Mouse (Mus musculus) myocyte (in vitro differentiated cells): ENCODE measurements around the gene Zpbp2. TPM values are rescaled to one million over a fixed set of nuclear protein-coding genes. Genes with fewer than 3 reads are reported as not detected.

Source experiments
- H3K27me3 ChIP-seq: one replicate; pipeline ENCODE4 v1.6.1; 2011; ENCODE audit not compliant: control insufficient read depth, insufficient read depth, insufficient read length
- H3K36me3 ChIP-seq: one replicate; pipeline ENCODE4 v1.6.1; 2011; ENCODE audit not compliant: control insufficient read depth, insufficient read depth
- H3K4me2 ChIP-seq: one replicate; pipeline ENCODE4 v1.6.1; 2011; ENCODE audit warnings: low read depth, control low read depth
- H3K4me3 ChIP-seq: one replicate; pipeline ENCODE4 v1.5.1; 2011; ENCODE audit warnings: mild to moderate bottlenecking, control low read depth, moderate library complexity
- H3K79me2 ChIP-seq: one replicate; pipeline ENCODE4 v1.6.1; 2011; ENCODE audit not compliant: control insufficient read depth, insufficient read depth
- H3ac ChIP-seq: one replicate; pipeline ENCODE4 v1.6.1; 2011; ENCODE audit not compliant: control insufficient read depth, insufficient read length
- CEBPB ChIP-seq: IDR thresholded peaks from 2 replicates; pipeline ENCODE4 v1.6.1; 2011; ENCODE audit warnings: mild to moderate bottlenecking, moderate library complexity; ENCODE audit not compliant: poor library complexity, insufficient read depth, severe bottlenecking
- E2F4 ChIP-seq: IDR thresholded peaks from one replicate; pipeline ENCODE4 v1.6.1; 2011; ENCODE audit warnings: mild to moderate bottlenecking, control low read depth, moderate library complexity; ENCODE audit not compliant: insufficient read depth
- MAX ChIP-seq: IDR thresholded peaks from one replicate; pipeline ENCODE4 v1.6.1; 2011; ENCODE audit warnings: low read depth, mild to moderate bottlenecking, control low read depth
- MYOD1 ChIP-seq, 3 experiments: IDR thresholded peaks; one replicate each; pipeline ENCODE4 v1.6.1; 2011; ENCODE audit warnings: control low read depth in 2 of 3, low read depth in 2 of 3, mild to moderate bottlenecking in 2 of 3, moderate library complexity in 1 of 3; ENCODE audit not compliant: insufficient read length in 2 of 3, control insufficient read depth in 1 of 3
- MYOG ChIP-seq, 3 experiments: IDR thresholded peaks; one replicate each; pipeline ENCODE4 v1.6.1; 2011; ENCODE audit warnings: control low read depth in 2 of 3, low read depth in 2 of 3, mild to moderate bottlenecking in 2 of 3; ENCODE audit not compliant: insufficient read length in 2 of 3, control insufficient read depth in 1 of 3, insufficient read depth in 1 of 3
- POLR2A ChIP-seq: IDR thresholded peaks from one replicate; pipeline ENCODE4 v1.6.1; 2011; ENCODE audit warnings: low read depth, mild to moderate bottlenecking, control low read depth, moderate library complexity; ENCODE audit not compliant: insufficient read length
- POLR2AphosphoS2 ChIP-seq: IDR thresholded peaks from one replicate; pipeline ENCODE4 v1.6.1; 2011; ENCODE audit warnings: low read depth, control low read depth; ENCODE audit not compliant: insufficient read length
- REST ChIP-seq: IDR thresholded peaks from one replicate; pipeline ENCODE4 v1.6.1; 2011; ENCODE audit warnings: mild to moderate bottlenecking, control low read depth, moderate library complexity; ENCODE audit not compliant: insufficient read depth, insufficient read length
- SRF ChIP-seq: IDR thresholded peaks from one replicate; pipeline ENCODE4 v1.6.1; 2011; ENCODE audit warnings: low read depth; ENCODE audit not compliant: control insufficient read depth, insufficient read length
- TCF12 ChIP-seq: IDR thresholded peaks from one replicate; pipeline ENCODE4 v1.6.1; 2011; ENCODE audit warnings: mild to moderate bottlenecking, control low read depth; ENCODE audit not compliant: poor library complexity, insufficient read depth, severe bottlenecking
- TCF3 ChIP-seq: IDR thresholded peaks from one replicate; pipeline ENCODE4 v1.6.1; 2011; ENCODE audit warnings: low read depth, control low read depth; ENCODE audit not compliant: insufficient read length
- USF1 ChIP-seq: IDR thresholded peaks from one replicate; pipeline ENCODE4 v1.6.1; 2011; ENCODE audit warnings: low read depth, mild to moderate bottlenecking, control low read depth, moderate library complexity
- polyA plus RNA-seq: library from polyadenylated mRNA; unstranded; fragments of >200 nt; fragmentation: generic; extraction: Trizol; gene quantifications from one replicate; pipeline ENCODE4 v1.2.1, GENCODE M21; 2012; ENCODE audit warnings: missing spikeins

The Zpbp2 gene
- polyA plus RNA-seq = not detected

DNA sequence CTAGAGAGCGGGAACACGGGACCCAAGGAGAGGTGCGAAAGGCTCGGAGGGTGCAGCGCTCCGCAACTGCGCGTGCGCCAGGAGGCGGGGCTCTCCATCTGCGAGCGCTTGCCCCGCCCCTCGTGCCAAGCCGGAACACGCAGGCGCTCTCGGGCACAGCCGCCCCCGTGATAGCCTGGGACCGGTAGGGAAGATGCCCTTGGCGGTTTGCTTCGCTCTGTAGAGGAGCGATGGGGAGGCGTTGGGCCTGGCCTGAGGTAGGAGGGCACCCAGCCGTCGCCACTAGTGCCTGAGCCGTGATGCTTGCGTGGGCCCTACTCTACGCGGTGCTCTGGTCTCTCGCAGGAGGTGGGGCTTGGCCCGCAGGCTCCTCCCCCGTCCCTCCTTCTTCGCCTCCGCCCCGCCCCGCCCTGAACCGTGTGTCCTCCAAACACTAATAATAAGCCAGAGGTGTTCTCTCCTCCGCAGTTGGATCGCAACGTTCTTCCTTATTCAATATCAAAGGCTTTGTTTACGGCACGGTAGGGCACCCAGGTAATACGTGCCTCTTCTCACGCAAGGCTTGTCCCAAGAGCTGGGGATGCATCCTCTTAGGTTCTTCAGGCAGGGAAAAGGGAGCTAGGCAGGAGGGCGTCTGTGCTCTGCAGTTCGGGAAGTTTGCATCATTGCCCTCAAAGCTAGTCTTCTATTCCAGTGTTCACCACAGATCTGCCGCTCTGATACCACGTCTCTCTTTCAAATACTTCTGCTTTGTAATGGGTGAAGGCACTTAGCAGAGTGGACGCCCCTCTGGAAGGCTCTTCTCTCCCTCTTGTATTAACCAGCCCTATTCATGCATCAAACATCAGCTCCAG, at the start of gene Zpbp2:
Gene Zpbp2, plus strand, starts transcription at position 123 of the 854 bp plus-strand sequence.
- TF ChIP-seq POLR2A = peak; percentile 12
- no peak for TF ChIP-seq POLR2AphosphoS2
- no peak for TF ChIP-seq CEBPB
- Histone ChIP-seq H3K4me2 (peak within 1 kb of the TSS; percentile 64), H3K36me3 (no peaks in the 10 kb centered on the region), H3K4me3 (peak within 1 kb of the TSS; percentile 17), H3K27me3 (peaks cover 22% of the 10 kb centered on the region), H3K79me2 (no peaks in the 10 kb centered on the region), H3ac (peak within 1 kb of the TSS; percentile 17)

DNA sequence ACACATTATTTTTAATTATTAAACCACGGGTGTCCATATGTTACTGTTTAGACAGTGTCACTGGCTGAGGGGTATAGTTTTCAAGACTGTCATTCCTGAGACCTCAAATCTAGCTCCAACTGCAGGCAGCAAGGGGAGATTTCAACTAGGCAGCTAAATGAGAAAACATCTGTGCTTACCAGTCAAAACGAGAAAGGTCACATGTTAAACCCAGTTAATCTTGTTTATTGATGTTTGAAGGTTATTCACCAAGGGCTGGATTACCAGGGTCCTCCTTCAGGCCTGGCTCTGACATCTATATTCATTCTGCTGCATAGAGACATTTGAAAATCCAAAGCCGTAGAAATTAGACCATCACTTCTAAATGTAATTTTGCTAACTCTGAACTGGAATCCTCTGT, 46.0 kb upstream of the Zpbp2 start:
- Histone ChIP-seq H3K36me3 (no peaks in the 10 kb centered on the region), H3K27me3 (peaks cover 35% of the 10 kb centered on the region)
- TF ChIP-seq TCF12 (no peak), REST (no peak), TCF3 (no peak), MYOD1 (IDR thresholded peaks at IDR 0.05; ENCODE audit: control insufficient read depth in 1 of 3, insufficient read length in 2 of 3, low read depth in 2 of 3) (no peak)

DNA sequence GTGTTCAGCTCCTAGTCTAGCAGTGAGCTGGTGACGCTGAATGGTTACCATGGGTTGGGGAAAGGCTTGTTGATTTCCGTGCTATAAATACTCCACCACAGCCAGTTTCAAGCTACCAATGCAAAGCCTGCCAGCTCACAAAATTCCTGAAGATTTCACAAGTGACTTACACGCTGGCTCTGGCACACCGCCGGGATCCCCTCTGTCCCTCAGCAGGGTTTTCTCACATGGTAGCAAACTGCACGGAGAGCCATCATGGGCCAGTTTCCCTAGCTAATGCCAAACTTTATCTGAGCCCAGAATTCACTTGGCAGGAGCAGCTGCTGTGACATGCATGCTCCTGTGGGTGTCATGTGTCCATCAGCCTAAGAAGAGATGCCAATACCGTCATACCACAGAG, 41.5 kb upstream of the Zpbp2 start:
- Histone ChIP-seq H3K79me2 (no peaks in the 10 kb centered on the region), H3K4me2 (no peak overlapping the region)

More for the DNA sequence above, 46.0 kb upstream of the Zpbp2 start:
- Histone ChIP-seq H3K4me2 (no peak overlapping the region), H3K79me2 (no peaks in the 10 kb centered on the region), H3K4me3 (no peak overlapping the region), H3ac (no peak overlapping the region)

DNA sequence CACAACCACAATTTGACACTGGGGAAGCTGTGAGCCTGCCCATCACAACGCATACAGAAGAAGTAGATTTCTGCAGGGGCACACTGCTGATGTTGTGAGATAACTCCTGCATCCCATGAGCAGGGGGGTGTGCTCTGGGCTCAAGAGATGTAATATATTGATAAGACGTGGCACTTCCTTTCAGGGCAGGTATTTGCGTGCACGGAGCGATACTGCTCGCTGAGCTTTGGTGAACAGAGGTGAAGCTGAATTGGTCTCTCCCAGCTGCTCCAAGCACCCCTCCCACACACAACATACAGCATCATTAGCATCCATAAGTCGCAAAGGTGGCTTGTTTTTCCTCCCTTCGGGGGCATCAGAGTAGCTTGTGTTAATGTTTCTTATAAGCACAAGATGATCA, 40.8 kb upstream of the Zpbp2 start:
- peaks cover 40% of the 10 kb centered on the region for H3K27me3 ChIP-seq
- no peaks in the 10 kb centered on the region for H3K36me3 ChIP-seq
- H3K4me3 ChIP-seq = no peak overlapping the region
- no peaks in the 10 kb centered on the region for H3K79me2 ChIP-seq
- H3ac ChIP-seq = no peak overlapping the region
- TF ChIP-seq E2F4 = no peak
- TF ChIP-seq TCF3 = no peak
- TF ChIP-seq MAX = no peak
- no peak for TF ChIP-seq MYOG (IDR thresholded peaks at IDR 0.05; ENCODE audit: control insufficient read depth in 1 of 3, insufficient read depth in 1 of 3, insufficient read length in 2 of 3, low read depth in 2 of 3)
- TF ChIP-seq USF1 = no peak
- TF ChIP-seq MYOD1 (IDR thresholded peaks at IDR 0.05; ENCODE audit: control insufficient read depth in 1 of 3, insufficient read length in 2 of 3, low read depth in 2 of 3) = no peak
- TF ChIP-seq POLR2AphosphoS2 = no peak
- TF ChIP-seq SRF = no peak
- TF ChIP-seq CEBPB = no peak
- no peak for TF ChIP-seq REST
- TF ChIP-seq TCF12 = no peak
- TF ChIP-seq POLR2A = no peak
- H3K4me2 ChIP-seq = no peak overlapping the region

More for the DNA sequence above, 41.5 kb upstream of the Zpbp2 start:
- H3K36me3 ChIP-seq = no peaks in the 10 kb centered on the region
- TF ChIP-seq MYOG (IDR thresholded peaks at IDR 0.05; ENCODE audit: control insufficient read depth in 1 of 3, insufficient read depth in 1 of 3, insufficient read length in 2 of 3, low read depth in 2 of 3) (peak in 1 of 3 experiments; percentile 4), TCF12 (no peak)
- H3K27me3 ChIP-seq = peaks cover 34% of the 10 kb centered on the region
- H3ac ChIP-seq = no peak overlapping the region
- H3K4me3 ChIP-seq = no peak overlapping the region

DNA sequence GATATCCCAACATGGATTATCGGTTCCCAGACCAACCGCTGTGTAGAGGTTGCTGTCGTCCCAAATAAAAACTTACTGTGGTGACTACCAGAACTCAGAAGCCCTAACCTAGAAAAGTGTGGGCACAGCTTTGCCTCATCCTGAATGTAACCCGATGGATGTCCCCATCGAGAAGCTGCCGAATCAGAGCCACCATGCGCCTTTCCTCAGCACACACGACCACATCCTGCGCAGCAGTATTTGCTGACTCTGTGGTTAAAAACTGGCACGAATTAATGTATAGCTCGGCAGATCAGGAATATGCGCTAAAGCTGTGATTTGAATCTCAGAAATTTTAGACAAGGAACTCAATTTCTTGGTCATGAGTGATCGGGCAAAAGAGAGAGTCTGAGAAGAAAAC, 38.0 kb upstream of the Zpbp2 start:
- no peaks in the 10 kb centered on the region for H3K79me2 ChIP-seq

More for the DNA sequence above, 38.0 kb upstream of the Zpbp2 start:
- Histone ChIP-seq H3K4me3 (no peak overlapping the region), H3K4me2 (no peak overlapping the region), H3ac (no peak overlapping the region), H3K36me3 (no peaks in the 10 kb centered on the region), H3K27me3 (peaks cover 56% of the 10 kb centered on the region)
- TF ChIP-seq REST (no peak), MAX (no peak), E2F4 (no peak), POLR2A (no peak), MYOG (IDR thresholded peaks at IDR 0.05; ENCODE audit: control insufficient read depth in 1 of 3, insufficient read depth in 1 of 3, insufficient read length in 2 of 3, low read depth in 2 of 3) (no peak), TCF3 (no peak)
